Mouse (Mus musculus): ENCODE results near the gene Eif4g1. TPM values are rescaled to one million over a fixed set of nuclear protein-coding genes. Genes with fewer than 3 reads are reported as not detected.

The Eif4g1 gene
- polyA plus RNA-seq, 1 experiment from 2014 or later = 183 TPM

DNA sequence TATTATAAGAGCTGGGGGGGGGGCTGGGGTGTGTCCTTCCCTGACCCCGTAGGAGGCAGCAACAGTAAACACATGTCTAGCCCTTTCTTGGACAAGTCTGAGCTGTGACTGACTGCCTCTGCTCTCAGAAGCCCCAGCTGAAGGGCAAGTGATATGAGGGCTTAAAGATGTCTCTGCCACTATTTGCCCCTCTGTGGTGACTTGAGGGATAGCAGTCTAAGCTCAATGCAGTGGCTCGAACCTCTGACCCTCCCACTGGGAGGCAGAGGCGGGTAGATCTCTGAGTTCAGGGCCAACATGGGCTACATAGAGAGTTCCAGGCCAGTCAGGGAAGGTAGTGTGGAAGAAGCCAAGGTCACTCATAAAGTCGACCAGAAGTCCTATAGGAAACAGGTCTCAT is 42.7 kb downstream of the Eif4g1 start:
- no peak for ATAC-seq (ENCODE audit: low FRiP score, low TSS enrichment)
- Histone ChIP-seq H3K4me3 (ENCODE audit: low read length) (no peak overlapping the region), H3K4me2 (replicated peaks; ENCODE audit: low read depth, low read length) (no peak overlapping the region), H3K9ac (replicated peaks; ENCODE audit: low read length) (no peak overlapping the region), H3K27me3 (ENCODE audit: insufficient read depth, low read length) (no peaks in the 10 kb centered on the region), H3K4me1 (ENCODE audit: insufficient read depth, low read length) (peaks cover 15% of the 10 kb centered on the region), H3K36me3 (ENCODE audit: insufficient read depth, low read length) (peaks cover 37% of the 10 kb centered on the region), H3K9me3 (ENCODE audit: low read length) (no peaks in the 10 kb centered on the region), H3K27ac (ENCODE audit: low read length) (no peak overlapping the region)
- WGBS = 85% methylated on average over 4 of the region's 4 CpGs

DNA sequence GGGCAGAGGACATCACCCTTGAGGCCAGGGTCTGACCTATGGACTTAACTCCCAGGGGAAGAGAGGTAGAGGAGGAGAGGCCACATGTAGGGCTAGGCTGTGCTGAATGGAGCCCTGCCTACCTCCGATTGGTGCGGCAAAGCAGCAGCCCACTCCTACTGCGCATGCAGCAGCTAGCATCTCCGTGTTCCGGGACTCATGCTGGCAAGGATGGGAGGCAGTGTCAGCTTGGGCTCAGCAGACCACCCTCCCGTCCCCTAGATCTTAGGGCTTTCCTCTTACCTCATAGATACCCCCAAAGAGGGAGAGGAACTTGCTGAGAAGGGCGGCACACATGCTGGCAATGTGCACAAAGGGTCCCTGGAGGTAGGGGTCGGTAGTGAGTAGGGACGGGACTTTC is 44.1 kb downstream of the Eif4g1 start:
- Histone ChIP-seq H3K4me3 (ENCODE audit: low read length) (no peak overlapping the region), H3K9ac (replicated peaks; ENCODE audit: low read length) (no peak overlapping the region), H3K4me2 (replicated peaks; ENCODE audit: low read depth, low read length) (no peak overlapping the region), H3K4me1 (ENCODE audit: insufficient read depth, low read length) (peaks cover 15% of the 10 kb centered on the region), H3K9me3 (ENCODE audit: low read length) (no peaks in the 10 kb centered on the region), H3K27me3 (ENCODE audit: insufficient read depth, low read length) (no peaks in the 10 kb centered on the region), H3K36me3 (ENCODE audit: insufficient read depth, low read length) (peaks cover 34% of the 10 kb centered on the region), H3K27ac (ENCODE audit: low read length) (no peak overlapping the region)
- WGBS = 82% methylated on average over 9 of the region's 9 CpGs
- ATAC-seq (ENCODE audit: low FRiP score, low TSS enrichment) = no peak

DNA sequence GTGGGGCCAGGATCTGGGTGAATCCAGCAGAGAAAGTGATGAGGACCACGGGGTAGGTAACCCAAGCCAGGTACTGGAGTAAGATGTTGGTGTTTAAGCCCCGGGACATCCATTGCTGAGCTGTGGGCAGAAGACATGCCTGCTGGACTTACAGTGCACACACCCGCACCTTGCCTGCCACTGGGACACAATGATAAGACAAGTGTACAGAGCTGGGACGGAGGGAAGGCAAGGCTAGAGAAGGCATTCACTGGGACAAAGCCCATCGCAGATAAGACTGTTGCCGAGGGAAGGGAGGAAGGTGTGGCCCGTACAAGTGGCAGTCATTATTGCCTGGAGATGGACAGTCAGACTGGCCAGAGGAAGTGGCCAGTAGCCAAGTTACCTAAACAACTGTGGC is 44.8 kb downstream of the Eif4g1 start:
- H3K27ac ChIP-seq (ENCODE audit: low read length) = no peak overlapping the region
- peaks cover 15% of the 10 kb centered on the region for H3K4me1 ChIP-seq (ENCODE audit: insufficient read depth, low read length)
- peaks cover 28% of the 10 kb centered on the region for H3K36me3 ChIP-seq (ENCODE audit: insufficient read depth, low read length)
- no peaks in the 10 kb centered on the region for H3K27me3 ChIP-seq (ENCODE audit: insufficient read depth, low read length)
- H3K9ac ChIP-seq (replicated peaks; ENCODE audit: low read length) = no peak overlapping the region
- WGBS = 94% methylated on average over 7 of the region's 7 CpGs
- H3K4me2 ChIP-seq (replicated peaks; ENCODE audit: low read depth, low read length) = no peak overlapping the region
- no peak overlapping the region for H3K4me3 ChIP-seq (ENCODE audit: low read length)
- H3K9me3 ChIP-seq (ENCODE audit: low read length) = no peaks in the 10 kb centered on the region
- ATAC-seq (ENCODE audit: low FRiP score, low TSS enrichment) = no peak

DNA sequence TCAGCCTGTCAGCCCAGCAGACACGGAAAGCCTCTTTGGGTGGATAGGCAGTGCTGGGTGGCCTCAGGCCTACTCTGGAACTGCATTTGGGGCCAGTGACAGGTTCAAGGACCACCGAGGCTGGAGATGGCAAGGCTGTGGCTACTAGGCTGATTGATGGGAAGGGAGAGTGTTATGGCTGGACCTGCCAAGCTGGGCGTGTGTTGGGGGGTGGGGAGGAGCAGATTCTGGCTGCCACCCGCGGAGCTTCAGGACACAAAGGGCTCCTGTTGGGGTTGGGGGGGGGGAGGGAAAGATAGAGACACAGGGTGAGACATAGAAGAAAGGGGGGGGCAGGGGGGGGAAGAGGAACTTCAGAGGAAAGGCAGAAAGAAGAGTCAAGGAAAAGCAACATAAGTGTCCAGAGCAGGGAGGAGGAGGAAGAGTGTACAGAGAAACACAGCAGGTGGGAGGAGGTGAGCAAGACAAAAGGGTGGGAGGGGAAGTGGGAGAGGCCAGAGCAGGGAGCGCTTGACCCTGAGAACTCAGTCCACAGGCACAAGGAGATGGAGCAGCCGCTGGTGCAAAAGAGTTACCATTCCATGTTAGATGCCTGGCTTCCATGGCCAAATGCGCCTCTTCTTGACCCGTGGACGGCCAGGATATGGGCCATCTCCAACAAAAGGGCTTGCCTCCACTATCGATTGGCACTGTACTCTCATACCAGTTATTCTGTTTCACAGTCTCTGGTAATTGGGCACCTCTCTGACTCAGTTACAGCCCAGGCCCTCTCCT is 46.4 kb downstream of the Eif4g1 start:
- WGBS = 41% methylated on average over 8 of the region's 11 CpGs
- Histone ChIP-seq H3K4me3 (ENCODE audit: low read length) (peak overlapping the region; percentile 63), H3K27ac (ENCODE audit: low read length) (no peak overlapping the region)

DNA sequence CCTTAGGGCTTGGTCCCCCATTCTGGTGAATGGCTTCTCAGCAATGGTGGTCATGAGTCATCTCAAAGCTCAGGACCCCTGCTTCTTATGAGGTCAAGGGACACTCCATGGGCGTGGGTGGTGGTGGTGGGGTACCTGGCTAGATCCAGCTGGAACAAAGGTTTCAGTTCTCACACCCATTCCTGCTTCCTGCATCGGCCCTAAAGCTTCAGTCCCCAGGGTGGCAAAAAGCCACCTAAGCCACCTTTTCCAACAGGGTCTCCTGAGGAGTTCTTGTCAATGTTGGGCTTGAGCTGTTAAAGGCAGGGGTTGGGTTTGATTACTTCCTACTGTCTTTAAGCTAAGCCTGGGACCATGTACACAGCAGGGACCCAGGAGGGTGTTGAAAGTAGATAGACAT is 47.0 kb downstream of the Eif4g1 start:
- H3K27me3 ChIP-seq (ENCODE audit: insufficient read depth, low read length) = no peaks in the 10 kb centered on the region
- WGBS = 43% methylated on average over 2 of the region's 2 CpGs
- H3K9ac ChIP-seq (replicated peaks; ENCODE audit: low read length) = peak overlapping the region; percentile 81
- no peak for ATAC-seq (ENCODE audit: low FRiP score, low TSS enrichment)
- peak overlapping the region; percentile 98; the same call in 1 of the 2 replicates for H3K27ac ChIP-seq (ENCODE audit: low read length)
- peak overlapping the region; percentile 63 for H3K4me3 ChIP-seq (ENCODE audit: low read length)
- H3K4me1 ChIP-seq (ENCODE audit: insufficient read depth, low read length) = peaks cover 21% of the 10 kb centered on the region
- H3K4me2 ChIP-seq (replicated peaks; ENCODE audit: low read depth, low read length) = peak overlapping the region; percentile 90
- H3K9me3 ChIP-seq (ENCODE audit: low read length) = no peaks in the 10 kb centered on the region
- H3K36me3 ChIP-seq (ENCODE audit: insufficient read depth, low read length) = peaks cover 27% of the 10 kb centered on the region

More for the DNA sequence above, 46.4 kb downstream of the Eif4g1 start:
- Histone ChIP-seq H3K9me3 (ENCODE audit: low read length) (no peaks in the 10 kb centered on the region), H3K4me2 (replicated peaks; ENCODE audit: low read depth, low read length) (peak overlapping the region; percentile 90), H3K36me3 (ENCODE audit: insufficient read depth, low read length) (peaks cover 23% of the 10 kb centered on the region), H3K27me3 (ENCODE audit: insufficient read depth, low read length) (no peaks in the 10 kb centered on the region), H3K4me1 (ENCODE audit: insufficient read depth, low read length) (peaks cover 21% of the 10 kb centered on the region), H3K9ac (replicated peaks; ENCODE audit: low read length) (peak overlapping the region; percentile 81)
- ATAC-seq (ENCODE audit: low FRiP score, low TSS enrichment) = no peak

DNA sequence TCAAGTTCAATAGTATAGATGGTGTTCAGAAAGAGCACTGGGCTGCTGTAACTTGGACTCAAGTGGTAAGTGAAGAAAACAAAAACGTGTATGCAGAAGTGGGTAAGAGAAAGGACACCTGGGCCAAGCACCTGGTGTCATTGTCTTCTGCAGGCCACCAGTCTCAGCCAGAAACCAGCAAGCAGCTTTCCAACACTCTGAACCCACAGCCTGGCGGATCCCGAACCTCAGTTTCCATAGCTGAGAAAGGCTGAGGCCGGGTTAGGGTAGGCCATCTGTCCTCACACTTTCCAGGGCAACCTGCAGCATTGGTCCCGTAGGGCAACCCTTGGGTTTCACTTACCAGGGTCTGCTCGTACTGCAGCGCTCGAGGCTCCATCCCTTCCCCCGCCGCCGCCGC is 47.5 kb downstream of the Eif4g1 start:
- H3K36me3 ChIP-seq (ENCODE audit: insufficient read depth, low read length) = peaks cover 31% of the 10 kb centered on the region

DNA sequence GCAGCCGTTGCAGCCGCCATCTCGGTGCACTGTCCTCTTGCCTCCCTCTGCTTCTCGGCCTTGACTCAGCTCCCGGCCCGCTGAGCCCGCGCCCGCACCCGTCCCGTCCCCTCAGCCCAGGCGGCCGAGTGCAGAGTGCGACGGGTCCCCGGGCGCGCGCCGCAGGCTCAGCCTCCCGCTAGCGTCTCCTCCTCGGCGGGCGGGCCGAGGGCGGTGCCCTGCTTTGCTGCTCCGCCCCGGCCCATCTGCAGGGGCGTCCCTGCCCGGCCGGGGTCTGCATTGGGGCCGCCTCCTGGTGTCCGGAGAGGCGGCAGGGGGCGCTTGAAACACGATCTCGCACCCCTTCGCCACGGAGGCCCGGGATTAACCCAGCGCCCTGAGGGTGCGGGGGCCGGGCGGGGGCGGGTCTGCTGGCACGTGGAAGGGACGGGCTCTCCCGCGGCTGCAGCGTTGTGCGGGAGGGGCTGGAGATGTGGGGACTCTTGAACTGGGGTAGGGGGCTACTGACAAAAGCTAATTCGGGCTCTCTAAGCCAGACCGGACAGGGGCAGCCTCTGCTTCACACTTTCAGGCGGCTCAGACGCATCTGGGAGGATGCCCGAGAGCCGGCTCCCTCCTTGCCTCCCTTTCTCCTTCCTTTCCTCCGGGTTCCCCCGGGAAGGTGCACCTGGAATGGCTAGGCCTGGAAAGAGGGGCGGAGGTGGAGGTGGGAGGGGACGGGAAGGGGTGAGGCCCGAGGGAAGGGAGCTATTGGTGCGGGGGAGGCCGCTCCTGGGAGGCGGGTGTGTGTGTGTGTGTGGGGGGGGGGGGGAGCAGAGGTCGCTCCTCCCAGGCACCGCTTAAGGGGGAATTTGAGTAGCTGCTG is 48.1 kb downstream of the Eif4g1 start:
- H3K4me2 ChIP-seq (replicated peaks; ENCODE audit: low read depth, low read length) = peak overlapping the region; percentile 90
- 0% methylated on average over 58 of the region's 68 CpGs for WGBS
- no peaks in the 10 kb centered on the region for H3K27me3 ChIP-seq (ENCODE audit: insufficient read depth, low read length)
- peaks cover 27% of the 10 kb centered on the region for H3K36me3 ChIP-seq (ENCODE audit: insufficient read depth, low read length)
- H3K9me3 ChIP-seq (ENCODE audit: low read length) = no peaks in the 10 kb centered on the region
- H3K4me3 ChIP-seq (ENCODE audit: low read length) = peak overlapping the region; percentile 63
- peak overlapping the region; percentile 98 for H3K27ac ChIP-seq (ENCODE audit: low read length)
- peak; percentile 87 for ATAC-seq (ENCODE audit: low FRiP score, low TSS enrichment)
- peaks cover 21% of the 10 kb centered on the region for H3K4me1 ChIP-seq (ENCODE audit: insufficient read depth, low read length)
- peak overlapping the region; percentile 81 for H3K9ac ChIP-seq (replicated peaks; ENCODE audit: low read length)

More for the DNA sequence above, 47.5 kb downstream of the Eif4g1 start:
- no peaks in the 10 kb centered on the region for H3K27me3 ChIP-seq (ENCODE audit: insufficient read depth, low read length)
- H3K9me3 ChIP-seq (ENCODE audit: low read length) = no peaks in the 10 kb centered on the region
- ATAC-seq (ENCODE audit: low FRiP score, low TSS enrichment) = no peak
- peak overlapping the region; percentile 81 for H3K9ac ChIP-seq (replicated peaks; ENCODE audit: low read length)
- peaks cover 21% of the 10 kb centered on the region for H3K4me1 ChIP-seq (ENCODE audit: insufficient read depth, low read length)
- H3K4me2 ChIP-seq (replicated peaks; ENCODE audit: low read depth, low read length) = peak overlapping the region; percentile 90
- peak overlapping the region; percentile 98 for H3K27ac ChIP-seq (ENCODE audit: low read length)
- 1% methylated on average over 12 of the region's 12 CpGs for WGBS
- peak overlapping the region; percentile 63 for H3K4me3 ChIP-seq (ENCODE audit: low read length)

DNA sequence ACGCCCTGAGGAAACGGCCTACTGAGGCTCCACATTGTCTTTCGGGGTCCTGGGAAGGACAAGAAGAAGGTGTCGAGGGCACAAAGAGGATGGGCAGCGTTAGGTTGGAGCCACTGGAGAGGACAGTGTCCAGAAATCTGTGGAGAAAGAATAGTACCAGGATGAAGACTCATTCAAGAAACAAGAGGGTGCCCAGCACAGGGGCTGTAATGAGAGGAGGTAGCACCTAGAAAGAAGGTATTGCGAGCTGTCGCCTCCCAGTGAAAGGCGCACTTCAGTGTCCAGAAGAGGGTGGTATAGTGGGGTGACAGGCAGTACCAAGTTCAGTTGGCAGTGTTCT is 48.7 kb downstream of the Eif4g1 start:
- Histone ChIP-seq H3K36me3 (ENCODE audit: insufficient read depth, low read length) (peaks cover 21% of the 10 kb centered on the region; the same call in 1 of the 2 replicates), H3K4me1 (ENCODE audit: insufficient read depth, low read length) (peaks cover 21% of the 10 kb centered on the region), H3K4me2 (replicated peaks; ENCODE audit: low read depth, low read length) (peak overlapping the region; percentile 90), H3K9ac (replicated peaks; ENCODE audit: low read length) (peak overlapping the region; percentile 81), H3K4me3 (ENCODE audit: low read length) (peak overlapping the region; percentile 63), H3K27me3 (ENCODE audit: insufficient read depth, low read length) (no peaks in the 10 kb centered on the region), H3K27ac (ENCODE audit: low read length) (peak overlapping the region; percentile 98), H3K9me3 (ENCODE audit: low read length) (no peaks in the 10 kb centered on the region)
- no peak for ATAC-seq (ENCODE audit: low FRiP score, low TSS enrichment)
- 0% methylated on average over 8 of the region's 8 CpGs for WGBS

DNA sequence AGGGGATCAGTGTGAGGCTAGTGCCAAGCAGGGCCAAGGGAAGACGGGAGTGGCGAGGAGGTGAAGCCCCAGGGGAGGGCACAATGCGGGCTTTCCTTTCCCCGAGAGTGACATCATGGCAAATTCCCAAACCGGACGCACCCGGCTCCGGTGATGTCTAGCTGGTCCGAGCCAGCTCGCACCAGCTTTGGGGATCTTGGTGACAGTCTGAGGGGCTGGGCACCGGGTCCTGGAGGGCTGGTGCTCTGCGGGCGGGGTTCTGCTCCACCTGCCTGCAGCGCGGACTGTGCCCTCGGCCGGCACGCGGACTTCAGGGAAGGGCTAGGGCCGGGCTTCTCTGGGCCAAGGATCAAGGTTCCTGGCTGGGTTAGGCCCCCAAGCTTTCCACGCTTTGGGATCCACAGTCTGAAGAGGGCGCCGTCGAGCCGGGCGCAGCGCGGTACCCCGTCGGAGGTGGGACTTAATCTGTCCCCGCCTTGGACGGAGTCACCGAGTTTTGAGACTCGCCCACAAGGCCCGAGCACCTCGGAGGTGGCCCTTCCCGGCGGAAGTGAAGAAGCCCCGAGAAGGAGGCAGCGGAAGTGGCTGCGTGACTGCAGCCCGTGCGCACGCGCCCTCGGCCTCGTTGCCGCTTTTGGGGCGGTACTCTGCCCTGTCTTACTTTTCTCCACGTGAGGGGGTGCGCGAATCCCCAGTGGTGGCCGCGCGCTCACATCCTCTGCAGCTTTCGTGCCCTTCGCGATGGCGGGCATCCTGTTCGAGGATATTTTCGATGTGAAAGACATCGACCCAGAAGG is 49.3 kb downstream of the Eif4g1 start, which contains the start of the genes Polr2h and Clcn2:
Gene Polr2h, plus strand, starts transcription at position 485 of the 797 bp plus-strand sequence.
Gene Clcn2, minus strand, starts transcription at position 566 of the 797 bp plus-strand sequence.
- Histone ChIP-seq H3K27ac (ENCODE audit: low read length) (peak within 1 kb of the TSS; percentile 98), H3K4me3 (ENCODE audit: low read length) (peak within 1 kb of the TSS; percentile 63), H3K4me2 (replicated peaks; ENCODE audit: low read depth, low read length) (peak within 1 kb of the TSS; percentile 90), H3K27me3 (ENCODE audit: insufficient read depth, low read length) (no peaks in the 10 kb centered on the region), H3K36me3 (ENCODE audit: insufficient read depth, low read length) (peaks cover 17% of the 10 kb centered on the region; the same call in 1 of the 2 replicates), H3K9ac (replicated peaks; ENCODE audit: low read length) (peak within 1 kb of the TSS; percentile 81), H3K4me1 (ENCODE audit: insufficient read depth, low read length) (peaks cover 21% of the 10 kb centered on the region), H3K9me3 (ENCODE audit: low read length) (no peaks in the 10 kb centered on the region)
- under 1% methylated on average over 61 of the region's 62 CpGs for WGBS
- ATAC-seq (ENCODE audit: low FRiP score, low TSS enrichment) = peak; percentile 85

Data from kidney, embryonic 16.5 days (tissue).